Mouse (Mus musculus) embryonic fibroblast, embryonic 13.5 days (primary cell): Measurements from ENCODE around the gene Cand1.

Source experiments
- CTCF ChIP-seq: IDR thresholded peaks from 2 replicates; pipeline ENCODE4 v1.5.1; 2011; ENCODE audit warnings: mild to moderate bottlenecking, control low read depth, low read length, moderate library complexity, borderline replicate concordance; ENCODE audit not compliant: insufficient read depth
- POLR2A ChIP-seq: IDR thresholded peaks from 2 replicates; pipeline ENCODE4 v1.6.1; 2011; ENCODE audit warnings: low read depth, mild to moderate bottlenecking, control low read depth, low read length, moderate library complexity

DNA sequence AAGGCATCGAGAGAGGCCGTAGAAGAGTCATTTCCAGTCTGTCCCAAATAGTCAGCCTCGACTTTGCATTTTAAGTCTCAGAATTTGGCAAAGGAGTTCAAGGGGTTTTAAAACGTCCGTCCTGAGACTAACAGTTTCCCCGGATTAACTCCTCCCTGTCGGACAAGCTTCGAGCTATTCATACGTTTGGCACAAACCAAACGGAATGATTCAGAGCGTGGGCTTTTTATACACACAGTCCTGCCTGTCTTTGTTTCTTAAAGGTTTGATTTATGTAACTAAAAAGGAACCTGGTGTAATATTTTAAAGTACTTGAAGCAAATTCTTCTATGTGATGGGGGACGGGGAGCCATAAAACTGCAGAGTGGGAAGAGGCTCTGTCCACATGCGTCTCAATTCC is 70.6 kb downstream of the Cand1 start:
- TF ChIP-seq POLR2A (no peak), CTCF (no peak)
